Comparison of ENCODE assay signal across 8 mouse cellular contexts in the genomic region with DNA sequence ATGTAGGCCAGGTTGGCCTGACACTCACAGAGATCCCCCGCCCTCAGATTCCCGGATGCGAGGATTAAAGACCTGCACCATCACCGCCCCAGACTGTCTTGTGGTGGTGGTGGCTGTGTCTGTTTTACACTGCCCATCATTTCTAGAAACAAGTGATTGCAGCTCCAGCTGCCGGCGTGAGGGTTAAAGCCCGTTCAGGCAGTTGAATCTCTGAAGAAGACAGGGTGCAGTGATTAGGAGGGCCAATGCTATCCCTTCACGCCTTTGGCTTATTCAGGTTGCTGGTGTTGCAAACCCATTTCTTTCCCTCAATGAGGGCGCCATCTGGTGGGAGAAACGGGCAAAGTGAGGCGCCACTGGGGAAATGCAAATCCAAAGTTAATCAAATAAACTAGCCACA.
DNase-seq lines count a peak whose midpoint lies in the region; ATAC-seq lines count a peak whose summit lies in the region.

No protein-coding gene starts in this region.

- ATAC-seq in CD4-positive, CD25-positive, alpha-beta regulatory T cell, adult 4 months, result peak; percentile 63

- peak; percentile 83 for DNase-seq in adrenal gland, postnatal 14 days
- peak; percentile 79 for DNase-seq in embryo, embryonic 9.5 days (ENCODE audit: extremely low spot score)
- peak; percentile 69 for DNase-seq in heart, adult 8-10 months (ENCODE audit: low spot score)
- DNase-seq in layer of hippocampus, adult 11-12 months (ENCODE audit: low spot score), result peak; percentile 79
- DNase-seq in lung, postnatal 14 days, result peak; percentile 80
- peak; percentile 72 for DNase-seq in retina, embryonic 14.5 days (ENCODE audit: low spot score)
- peak; percentile 32 to 70 for DNase-seq in urinary bladder, adult 18-20 months (ENCODE audit: low spot score in 2 of 2)

Comparison
In these comparisons a context has a peak if more than half of its experiments do, and no peak if none do; other contexts are left out.
1. Peak in every context shown above with its lines: DNase-seq and ATAC-seq.